Mouse (Mus musculus): ENCODE data around the gene Elobl. TPM values are rescaled to one million over a fixed set of nuclear protein-coding genes. Genes with fewer than 3 reads are reported as not detected.
A peak's percentile ranks its signal among the peaks of the same experiment; 100 is the strongest.

Gene Elobl
- polyA plus RNA-seq, 1 experiment from 2014 or later = not detected

- DNase-seq (ENCODE audit: low spot score) (no peak), ATAC-seq (ENCODE audit: insufficient read depth, low FRiP score, low TSS enrichment) (no peak)
- Histone ChIP-seq H3K4me1 (ENCODE audit: control insufficient read depth, insufficient read depth, low read length) (no peaks in the 10 kb centered on the region), H3K27ac (ENCODE audit: low read depth, low read length) (no peak overlapping the region), H3K4me2 (ENCODE audit: low read depth) (no peak overlapping the region), H3K4me3 (ENCODE audit: low read depth, low read length) (no peak overlapping the region), H3K9ac (ENCODE audit: low read length) (no peak overlapping the region), H3K36me3 (ENCODE audit: control insufficient read depth, insufficient read depth, low read length) (no peaks in the 10 kb centered on the region), H3K27me3 (ENCODE audit: control insufficient read depth, insufficient read depth, low read length) (peaks cover 16% of the 10 kb centered on the region), H3K9me3 (ENCODE audit: control insufficient read depth, low read length) (no peaks in the 10 kb centered on the region)
- WGBS = 91% methylated on average over 2 of the region's 2 CpGs
Measured at GRCm38 (mm10) chr11:88995616-88996015, 28.9 kb upstream of the Elobl start.

GRCm38 (mm10) chr11:88994492-88994891 is 27.8 kb upstream of the Elobl start:
- no peaks in the 10 kb centered on the region for H3K4me1 ChIP-seq (ENCODE audit: control insufficient read depth, insufficient read depth, low read length)
- WGBS = 90% methylated on average over 7 of the region's 7 CpGs

GRCm38 (mm10) chr11:88993625-88994024 is 26.9 kb upstream of the Elobl start:
- ATAC-seq (ENCODE audit: insufficient read depth, low FRiP score, low TSS enrichment) = no peak
- Histone ChIP-seq H3K4me2 (ENCODE audit: low read depth) (no peak overlapping the region), H3K4me1 (ENCODE audit: control insufficient read depth, insufficient read depth, low read length) (no peaks in the 10 kb centered on the region), H3K4me3 (ENCODE audit: low read depth, low read length) (no peak overlapping the region), H3K27ac (ENCODE audit: low read depth, low read length) (no peak overlapping the region), H3K27me3 (ENCODE audit: control insufficient read depth, insufficient read depth, low read length) (no peaks in the 10 kb centered on the region), H3K36me3 (ENCODE audit: control insufficient read depth, insufficient read depth, low read length) (no peaks in the 10 kb centered on the region), H3K9me3 (ENCODE audit: control insufficient read depth, low read length) (no peaks in the 10 kb centered on the region), H3K9ac (ENCODE audit: low read length) (no peak overlapping the region)
- WGBS = 23% methylated on average over 5 of the region's 5 CpGs
- peak; percentile 51 for DNase-seq (ENCODE audit: low spot score)

More at GRCm38 (mm10) chr11:88994492-88994891, 27.8 kb upstream of the Elobl start:
- Histone ChIP-seq H3K4me2 (ENCODE audit: low read depth) (no peak overlapping the region), H3K27ac (ENCODE audit: low read depth, low read length) (no peak overlapping the region), H3K9me3 (ENCODE audit: control insufficient read depth, low read length) (no peaks in the 10 kb centered on the region), H3K4me3 (ENCODE audit: low read depth, low read length) (no peak overlapping the region), H3K36me3 (ENCODE audit: control insufficient read depth, insufficient read depth, low read length) (no peaks in the 10 kb centered on the region), H3K9ac (ENCODE audit: low read length) (no peak overlapping the region), H3K27me3 (ENCODE audit: control insufficient read depth, insufficient read depth, low read length) (peaks cover 6% of the 10 kb centered on the region)
- ATAC-seq (ENCODE audit: insufficient read depth, low FRiP score, low TSS enrichment) (no peak), DNase-seq (ENCODE audit: low spot score) (no peak)

GRCm38 (mm10) chr11:88993186-88993585 is 26.5 kb upstream of the Elobl start:
- no peaks in the 10 kb centered on the region for H3K9me3 ChIP-seq (ENCODE audit: control insufficient read depth, low read length)
- WGBS = 54% methylated on average over 7 of the region's 7 CpGs
- H3K36me3 ChIP-seq (ENCODE audit: control insufficient read depth, insufficient read depth, low read length) = no peaks in the 10 kb centered on the region
- no peak overlapping the region for H3K9ac ChIP-seq (ENCODE audit: low read length)
- no peak overlapping the region for H3K4me3 ChIP-seq (ENCODE audit: low read depth, low read length)
- DNase-seq (ENCODE audit: low spot score) = no peak
- H3K27me3 ChIP-seq (ENCODE audit: control insufficient read depth, insufficient read depth, low read length) = no peaks in the 10 kb centered on the region
- H3K4me1 ChIP-seq (ENCODE audit: control insufficient read depth, insufficient read depth, low read length) = no peaks in the 10 kb centered on the region
- H3K27ac ChIP-seq (ENCODE audit: low read depth, low read length) = no peak overlapping the region
- H3K4me2 ChIP-seq (ENCODE audit: low read depth) = no peak overlapping the region
- no peak for ATAC-seq (ENCODE audit: insufficient read depth, low FRiP score, low TSS enrichment)

- Histone ChIP-seq H3K4me1 (ENCODE audit: control insufficient read depth, insufficient read depth, low read length) (no peaks in the 10 kb centered on the region), H3K36me3 (ENCODE audit: control insufficient read depth, insufficient read depth, low read length) (peaks cover 6% of the 10 kb centered on the region; the same call in 1 of the 2 replicates), H3K4me3 (ENCODE audit: low read depth, low read length) (no peak overlapping the region), H3K27ac (ENCODE audit: low read depth, low read length) (no peak overlapping the region), H3K4me2 (ENCODE audit: low read depth) (no peak overlapping the region), H3K9ac (ENCODE audit: low read length) (no peak overlapping the region), H3K27me3 (ENCODE audit: control insufficient read depth, insufficient read depth, low read length) (no peaks in the 10 kb centered on the region), H3K9me3 (ENCODE audit: control insufficient read depth, low read length) (no peaks in the 10 kb centered on the region)
- ATAC-seq (ENCODE audit: insufficient read depth, low FRiP score, low TSS enrichment) = no peak
- 75% methylated on average over 5 of the region's 5 CpGs for WGBS
- no peak for DNase-seq (ENCODE audit: low spot score)
Measured at GRCm38 (mm10) chr11:88989530-88989929, 22.8 kb upstream of the Elobl start.

- Histone ChIP-seq H3K27ac (ENCODE audit: low read depth, low read length) (no peak overlapping the region), H3K4me1 (ENCODE audit: control insufficient read depth, insufficient read depth, low read length) (no peaks in the 10 kb centered on the region), H3K9me3 (ENCODE audit: control insufficient read depth, low read length) (no peaks in the 10 kb centered on the region), H3K36me3 (ENCODE audit: control insufficient read depth, insufficient read depth, low read length) (peaks cover 6% of the 10 kb centered on the region; the same call in 1 of the 2 replicates), H3K4me3 (ENCODE audit: low read depth, low read length) (no peak overlapping the region), H3K27me3 (ENCODE audit: control insufficient read depth, insufficient read depth, low read length) (no peaks in the 10 kb centered on the region), H3K4me2 (ENCODE audit: low read depth) (no peak overlapping the region), H3K9ac (ENCODE audit: low read length) (no peak overlapping the region)
- ATAC-seq (ENCODE audit: insufficient read depth, low FRiP score, low TSS enrichment) (no peak), DNase-seq (ENCODE audit: low spot score) (no peak)
- WGBS = 79% methylated on average over 5 of the region's 5 CpGs
Measured at GRCm38 (mm10) chr11:88988956-88989355, 22.2 kb upstream of the Elobl start.

GRCm38 (mm10) chr11:88986616-88987015 is 19.9 kb upstream of the Elobl start:
- Histone ChIP-seq H3K4me1 (ENCODE audit: control insufficient read depth, insufficient read depth, low read length) (no peaks in the 10 kb centered on the region), H3K36me3 (ENCODE audit: control insufficient read depth, insufficient read depth, low read length) (peaks cover 8% of the 10 kb centered on the region; the same call in 1 of the 2 replicates), H3K9ac (ENCODE audit: low read length) (no peak overlapping the region), H3K27me3 (ENCODE audit: control insufficient read depth, insufficient read depth, low read length) (no peaks in the 10 kb centered on the region), H3K4me3 (ENCODE audit: low read depth, low read length) (no peak overlapping the region), H3K4me2 (ENCODE audit: low read depth) (no peak overlapping the region), H3K27ac (ENCODE audit: low read depth, low read length) (no peak overlapping the region), H3K9me3 (ENCODE audit: control insufficient read depth, low read length) (no peaks in the 10 kb centered on the region)
- DNase-seq (ENCODE audit: low spot score) (no peak), ATAC-seq (ENCODE audit: insufficient read depth, low FRiP score, low TSS enrichment) (no peak)
- WGBS = 85% methylated on average over 10 of the region's 10 CpGs

- Histone ChIP-seq H3K9me3 (ENCODE audit: control insufficient read depth, low read length) (no peaks in the 10 kb centered on the region), H3K36me3 (ENCODE audit: control insufficient read depth, insufficient read depth, low read length) (peaks cover 4% of the 10 kb centered on the region; the same call in 1 of the 2 replicates), H3K27ac (ENCODE audit: low read depth, low read length) (no peak overlapping the region), H3K4me1 (ENCODE audit: control insufficient read depth, insufficient read depth, low read length) (no peaks in the 10 kb centered on the region), H3K4me3 (ENCODE audit: low read depth, low read length) (no peak overlapping the region), H3K27me3 (ENCODE audit: control insufficient read depth, insufficient read depth, low read length) (no peaks in the 10 kb centered on the region), H3K4me2 (ENCODE audit: low read depth) (no peak overlapping the region), H3K9ac (ENCODE audit: low read length) (no peak overlapping the region)
- no peak for DNase-seq (ENCODE audit: low spot score)
- no peak for ATAC-seq (ENCODE audit: insufficient read depth, low FRiP score, low TSS enrichment)
- 90% methylated on average over 8 of the region's 8 CpGs for WGBS
Measured at GRCm38 (mm10) chr11:88981337-88981736, 14.6 kb upstream of the Elobl start.

GRCm38 (mm10) chr11:88977188-88977587 is 10.5 kb upstream of the Elobl start:
- Histone ChIP-seq H3K36me3 (ENCODE audit: control insufficient read depth, insufficient read depth, low read length) (no peaks in the 10 kb centered on the region), H3K27me3 (ENCODE audit: control insufficient read depth, insufficient read depth, low read length) (no peaks in the 10 kb centered on the region), H3K4me2 (ENCODE audit: low read depth) (no peak overlapping the region), H3K9ac (ENCODE audit: low read length) (no peak overlapping the region), H3K4me3 (ENCODE audit: low read depth, low read length) (no peak overlapping the region), H3K27ac (ENCODE audit: low read depth, low read length) (no peak overlapping the region), H3K9me3 (ENCODE audit: control insufficient read depth, low read length) (no peaks in the 10 kb centered on the region), H3K4me1 (ENCODE audit: control insufficient read depth, insufficient read depth, low read length) (no peaks in the 10 kb centered on the region; the same call in 1 of the 2 replicates)
- ATAC-seq (ENCODE audit: insufficient read depth, low FRiP score, low TSS enrichment) (no peak), DNase-seq (ENCODE audit: low spot score) (no peak)
- 94% methylated on average over 5 of the region's 5 CpGs for WGBS
